Mouse (Mus musculus) left cerebral cortex, postnatal 25 days (tissue): ENCODE data around the gene Arid4a. TPM values are rescaled to one million over a fixed set of nuclear protein-coding genes. Genes with fewer than 3 reads are reported as not detected.

Source experiments
- DNase-seq, 2 experiments: peaks; one replicate each; pipeline ENCODE4 v3.0.0; 2022; ENCODE audit warnings: low spot score in 2 of 2, mixed read lengths in 1 of 2
- intact Hi-C: fragments of 180-260 bp; cut with DNase I; formaldehyde crosslinking; loops from one replicate; pipeline ENCODE4 v1.15.1; 2025
- total RNA-seq, 2 experiments: library from RNA; stranded (reverse); gene quantifications; 2 replicates each; pipeline ENCODE4 v1.2.3; 2021

The Arid4a gene
- total RNA-seq, 2 experiments from 2014 or later, result 37.0 to 37.1 TPM

DNA sequence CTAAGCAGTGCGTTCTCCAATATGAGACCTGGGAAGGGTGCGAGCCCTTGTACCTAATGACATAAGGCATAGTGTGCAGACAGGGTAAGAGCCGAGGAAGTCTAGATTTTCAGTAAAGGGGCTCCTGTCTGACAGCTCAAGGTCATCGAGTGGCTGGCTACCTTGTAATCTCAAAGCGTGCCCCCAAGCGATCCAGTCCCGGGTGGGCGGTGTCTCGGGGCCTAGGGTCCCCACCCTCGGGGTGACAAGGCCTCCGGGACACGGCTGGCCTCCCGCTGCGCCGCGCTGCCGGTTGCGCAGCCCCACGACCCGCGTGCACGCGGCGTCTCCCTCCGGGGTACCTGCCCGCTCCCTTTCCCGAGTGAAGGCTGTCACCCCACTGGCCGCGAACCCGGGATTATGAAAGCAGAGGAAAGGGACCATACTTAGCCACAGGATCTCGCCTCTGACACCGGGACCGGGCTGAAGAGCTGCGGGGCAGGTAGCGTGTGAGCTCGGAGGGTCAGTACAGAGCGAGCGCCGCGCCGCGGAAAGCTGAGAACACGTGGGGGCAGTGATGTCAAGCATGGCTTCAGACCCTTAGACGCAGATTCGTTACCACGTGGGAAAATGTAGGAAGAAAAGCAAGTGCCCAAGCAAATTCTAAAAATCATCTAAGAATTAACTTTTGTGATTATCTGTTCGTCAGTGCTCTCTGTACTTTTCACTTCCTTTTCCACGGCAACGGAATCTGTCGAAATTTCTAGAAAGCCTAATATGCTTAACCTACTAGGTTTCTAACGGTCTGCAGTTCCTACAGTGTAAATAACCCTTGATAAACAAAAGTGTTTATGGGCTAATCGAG is 120.6 kb downstream of the Arid4a start, which contains the start of the genes Timm9 and 2700049A03Rik:
Gene Timm9, minus strand, starts transcription at position 555 of the 844 bp plus-strand sequence.
Gene 2700049A03Rik, plus strand, starts transcription at position 719 of the 844 bp plus-strand sequence.
- intact Hi-C loops, result no loop called here
- DNase-seq, result peak; percentile 88 to 89

DNA sequence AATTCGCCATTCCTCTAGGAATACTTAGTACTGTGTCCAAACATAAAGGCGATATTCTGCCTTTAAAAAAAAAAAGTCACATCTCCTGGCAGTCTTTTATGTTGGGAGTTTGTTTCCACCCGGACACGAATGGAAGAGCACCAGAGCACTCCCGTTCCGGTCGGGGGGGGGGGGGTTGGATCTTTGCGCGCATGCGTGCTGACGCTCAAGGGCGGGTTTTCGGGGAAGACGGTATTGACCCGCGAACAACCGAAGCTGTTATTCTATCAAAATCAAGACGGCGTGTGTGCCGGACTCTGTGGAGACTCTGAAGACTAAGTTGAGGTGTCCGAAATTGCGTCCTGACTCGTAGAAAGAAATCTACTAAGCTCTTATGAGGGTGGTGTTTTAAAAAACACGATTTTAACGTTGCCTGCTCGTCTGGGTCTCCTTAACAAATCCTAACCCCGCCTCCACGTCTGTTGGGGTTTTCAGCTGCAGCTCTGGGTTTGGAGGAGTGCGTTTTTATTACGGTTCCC is 121.2 kb downstream of the Arid4a start:
- intact Hi-C loops, result no loop called here
- DNase-seq, result peak; percentile 79 to 80

GRCm38 (mm10) chr12:71137686-71138085 is 121.9 kb downstream of the Arid4a start:
- intact Hi-C loops, result no loop called here
- no peak for DNase-seq

GRCm38 (mm10) chr12:71139258-71139828 is 123.6 kb downstream of the Arid4a start:
- intact Hi-C loops, result no loop called here

GRCm38 (mm10) chr12:71141189-71141588 is 125.4 kb downstream of the Arid4a start:
- intact Hi-C loops, result no loop called here
- no peak for DNase-seq

More at GRCm38 (mm10) chr12:71139258-71139828, 123.6 kb downstream of the Arid4a start:
- DNase-seq, result no peak

- DNase-seq, result peak; percentile 31 to 33
- intact Hi-C loops, result no loop called here
These were observed 131.9 kb downstream of the Arid4a start for GRCm38 (mm10) chr12:71147641-71148040.

Other genes with a start within 250 kb of the Arid4a start
- 10 to 100 TPM; 34.9 to 40.8 TPM for gene Frmd6, start 190.5 kb upstream of the Arid4a start, total RNA-seq
- 100 to 1,000 TPM; 171 to 190 TPM for gene Actr10, start 78.1 kb upstream of the Arid4a start, total RNA-seq
- gene Psma3, start 41.4 kb upstream of the Arid4a start, total RNA-seq, result 100 to 1,000 TPM; 202 to 204 TPM
- gene Tomm20l, start 95.4 kb downstream of the Arid4a start, total RNA-seq, result not detected
- 10 to 100 TPM; 58.0 to 62.5 TPM for gene Timm9, start 120.7 kb downstream of the Arid4a start, total RNA-seq
- 1 to 10 TPM; 5.2 TPM for gene 2700049A03Rik, start 120.9 kb downstream of the Arid4a start, total RNA-seq